Mouse (Mus musculus) embryo, embryonic 10.5 days (tissue): Measurements from ENCODE around the gene Sptbn1.
"Not testable (repeated sequence)": the region's sequence is repeated elsewhere in the genome, so short reads cannot be mapped to it uniquely, and the experiment has no call there.

Source experiments
- DNase-seq: peaks from one replicate; pipeline ENCODE4 v3.0.0-alpha.2; 2015; ENCODE audit warnings: low spot score

The Sptbn1 gene

DNA sequence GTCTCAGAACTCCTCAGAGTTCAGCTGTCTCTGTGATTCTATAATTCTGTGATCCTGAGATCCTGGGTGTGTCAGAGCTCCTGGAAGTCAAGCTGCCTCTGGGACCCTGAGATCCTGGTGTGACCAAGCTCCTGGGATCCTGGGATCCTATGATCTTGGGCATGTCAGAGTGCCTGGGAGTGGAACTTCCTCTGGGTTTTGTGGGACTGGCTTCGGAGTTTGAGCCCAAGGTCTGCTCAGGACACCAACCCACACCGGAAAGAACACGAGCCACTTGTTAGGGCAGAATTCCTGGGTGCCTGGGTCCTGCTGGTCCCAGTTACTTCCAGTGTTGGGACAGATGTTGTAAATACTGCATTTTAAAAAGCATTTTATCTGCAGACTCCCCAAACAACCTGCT lies 12.8 kb downstream of the Sptbn1 start:
- not testable (repeated sequence) for DNase-seq

DNA sequence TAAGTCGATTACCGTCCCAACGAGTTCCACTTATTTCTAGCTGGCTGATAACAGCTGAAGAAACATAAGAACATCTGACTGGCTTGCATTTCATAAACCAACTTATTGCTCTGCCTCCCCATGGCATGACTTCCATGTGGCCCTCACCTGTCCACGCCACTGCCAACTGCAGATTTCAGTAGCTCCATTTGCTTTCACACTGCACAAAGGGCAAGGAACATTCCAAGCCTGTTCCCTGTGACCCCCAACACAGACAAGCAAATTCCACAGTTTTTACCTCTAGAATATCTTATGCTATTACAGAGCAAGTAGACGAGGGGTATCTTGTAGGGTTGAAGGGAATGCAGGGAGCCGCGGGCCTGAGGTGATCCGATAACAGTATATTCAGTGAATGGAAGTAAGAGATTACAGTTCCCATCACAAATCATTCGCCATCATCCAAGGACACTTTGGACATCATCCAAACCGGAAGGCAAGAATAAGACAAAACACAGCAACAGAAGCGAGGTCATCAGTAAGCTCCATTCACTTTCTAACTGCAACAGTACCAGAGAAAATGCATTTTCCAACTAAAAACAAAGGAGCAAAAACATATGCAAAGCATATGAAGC lies 16.6 kb downstream of the Sptbn1 start:
- no peak for DNase-seq

DNA sequence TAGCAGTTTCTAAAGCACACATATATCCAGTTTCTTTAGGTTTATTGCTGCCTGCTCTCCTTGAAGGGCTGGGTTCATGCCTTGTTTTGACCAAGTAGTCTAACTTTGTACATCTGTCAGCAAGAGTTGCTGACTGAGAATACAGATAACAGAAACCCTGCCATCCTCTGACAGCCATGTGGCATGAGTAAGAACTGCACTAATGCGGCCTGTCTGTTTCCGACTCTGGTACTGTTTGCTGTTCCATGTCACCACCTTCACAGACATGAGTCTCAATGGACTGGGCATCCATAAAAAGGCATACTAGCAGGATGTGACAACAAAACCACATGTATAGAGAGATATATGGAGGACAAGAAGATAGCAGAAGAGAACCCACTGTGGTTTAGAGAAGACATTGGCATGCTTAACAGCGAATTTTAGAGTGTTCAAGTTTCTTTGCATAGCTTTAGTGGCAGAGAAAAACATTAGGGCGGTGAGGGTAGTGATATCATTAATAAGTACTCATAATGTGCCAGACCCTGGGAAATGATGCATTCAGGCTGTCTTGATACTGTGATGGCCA lies 18.4 kb downstream of the Sptbn1 start:
- no peak for DNase-seq

DNA sequence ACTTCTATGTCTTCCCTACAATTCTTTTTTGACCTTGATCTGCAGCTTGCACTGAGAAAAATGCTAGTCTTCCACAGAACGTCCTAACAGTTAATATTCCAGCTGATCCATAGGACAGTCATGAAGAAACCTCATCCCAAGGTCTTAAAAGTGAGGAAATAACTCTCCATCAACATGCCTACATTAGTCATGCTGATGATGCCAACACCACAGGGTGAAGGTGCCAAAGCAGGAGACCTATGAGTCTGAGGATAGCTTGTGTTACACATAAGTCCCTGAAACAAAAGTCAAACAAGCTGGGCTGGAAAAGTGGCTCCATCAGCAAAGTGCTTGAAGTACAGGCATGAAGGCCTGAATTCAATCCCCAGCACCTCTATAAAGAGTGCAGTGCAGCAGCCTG lies 20.9 kb downstream of the Sptbn1 start:
- no peak for DNase-seq

DNA sequence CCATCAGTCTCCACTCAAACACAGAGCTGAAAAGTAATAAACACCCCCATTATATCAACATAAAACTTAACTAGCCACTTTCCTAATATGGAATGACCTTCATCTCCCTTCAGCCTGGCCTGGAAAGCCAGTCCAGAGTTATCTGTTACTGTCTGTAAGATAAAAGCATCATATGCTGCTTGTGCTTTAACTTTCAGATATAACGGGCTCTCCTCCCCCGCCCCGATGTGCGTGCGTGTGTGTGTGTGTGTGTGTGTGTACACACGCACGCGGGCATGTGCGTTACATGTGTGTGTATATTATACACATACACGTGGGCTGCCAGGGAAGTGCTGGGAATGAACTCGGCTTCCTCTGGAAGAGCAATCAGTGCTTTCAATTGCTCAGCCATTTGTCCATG lies 21.8 kb downstream of the Sptbn1 start:
- DNase-seq: no peak

DNA sequence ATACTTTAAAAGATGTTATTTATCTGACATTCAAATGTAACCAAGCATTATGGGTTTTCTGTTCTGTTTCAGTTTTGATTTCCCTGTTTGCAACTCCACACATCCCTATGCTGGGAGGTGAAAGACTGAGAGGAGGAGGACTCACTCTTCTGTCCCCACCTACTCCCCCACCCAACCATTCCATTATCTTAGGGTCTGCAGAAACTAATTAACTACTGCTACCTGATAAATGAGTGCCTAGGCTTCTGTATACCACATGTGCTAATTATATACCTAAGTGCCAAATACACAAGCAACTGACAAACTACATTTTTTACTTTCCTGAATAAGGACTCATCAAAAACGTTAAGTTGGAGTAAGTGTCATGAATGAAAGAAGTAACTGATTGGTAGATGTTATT lies 23.8 kb downstream of the Sptbn1 start:
- no peak for DNase-seq

DNA sequence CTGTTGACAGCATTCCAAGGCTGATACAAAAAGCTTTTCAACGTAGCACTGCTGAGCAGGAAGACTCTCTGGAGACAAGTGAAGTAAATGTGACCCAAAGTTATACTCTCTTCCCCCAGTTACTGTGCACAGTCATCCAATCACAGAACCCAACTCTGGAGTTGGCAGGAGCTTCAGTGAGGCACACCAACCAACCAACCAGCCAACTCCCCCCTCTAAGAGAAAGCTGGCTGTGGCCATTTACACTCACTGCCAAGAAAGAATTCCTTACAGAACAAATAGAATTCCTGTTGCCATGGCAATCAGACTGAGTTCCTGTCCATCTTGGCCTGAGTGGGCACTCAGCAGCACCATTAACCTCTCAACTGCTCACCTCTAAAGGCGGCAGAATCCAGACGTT lies 24.4 kb downstream of the Sptbn1 start:
- peak; percentile 34 for DNase-seq

DNA sequence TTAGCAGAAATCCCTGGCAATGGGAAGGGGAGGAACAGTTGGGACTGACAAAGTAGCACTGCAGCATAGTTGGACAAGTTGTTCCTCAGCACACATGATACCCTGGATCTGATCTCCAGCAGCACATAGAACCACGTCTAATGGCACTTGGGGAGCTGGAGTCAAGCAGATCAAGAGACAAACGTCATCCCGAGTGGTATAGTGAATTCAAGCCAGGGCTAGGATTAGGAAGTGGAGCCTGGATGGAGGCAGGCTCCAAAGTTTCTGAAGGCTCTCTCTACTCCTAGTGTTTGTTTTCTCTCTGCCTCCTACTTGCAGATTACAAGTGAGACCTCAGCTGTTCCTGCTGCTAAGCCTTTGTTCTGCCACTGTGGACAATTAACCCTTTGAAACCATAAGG lies 27.1 kb downstream of the Sptbn1 start:
- no peak for DNase-seq

DNA sequence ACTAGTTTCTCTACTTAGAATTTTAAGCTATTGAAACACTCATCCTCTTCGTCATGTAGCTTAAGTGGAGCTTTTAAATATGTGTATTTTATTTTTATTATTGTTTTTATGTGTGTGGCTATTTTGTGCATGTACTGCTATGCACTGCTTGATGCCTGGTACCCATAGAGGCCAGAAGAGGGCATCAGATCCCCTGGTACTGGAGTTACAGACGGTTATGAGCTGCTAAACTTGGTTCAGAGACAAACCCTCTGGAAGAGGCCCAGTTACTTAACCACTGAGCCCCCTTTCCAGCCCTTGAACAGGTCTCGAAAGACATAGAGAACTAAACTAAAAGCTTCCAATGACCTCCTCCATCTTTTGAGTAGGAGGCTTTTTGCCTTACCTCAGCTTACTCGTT lies 30.0 kb downstream of the Sptbn1 start:
- DNase-seq: peak; percentile 52

DNA sequence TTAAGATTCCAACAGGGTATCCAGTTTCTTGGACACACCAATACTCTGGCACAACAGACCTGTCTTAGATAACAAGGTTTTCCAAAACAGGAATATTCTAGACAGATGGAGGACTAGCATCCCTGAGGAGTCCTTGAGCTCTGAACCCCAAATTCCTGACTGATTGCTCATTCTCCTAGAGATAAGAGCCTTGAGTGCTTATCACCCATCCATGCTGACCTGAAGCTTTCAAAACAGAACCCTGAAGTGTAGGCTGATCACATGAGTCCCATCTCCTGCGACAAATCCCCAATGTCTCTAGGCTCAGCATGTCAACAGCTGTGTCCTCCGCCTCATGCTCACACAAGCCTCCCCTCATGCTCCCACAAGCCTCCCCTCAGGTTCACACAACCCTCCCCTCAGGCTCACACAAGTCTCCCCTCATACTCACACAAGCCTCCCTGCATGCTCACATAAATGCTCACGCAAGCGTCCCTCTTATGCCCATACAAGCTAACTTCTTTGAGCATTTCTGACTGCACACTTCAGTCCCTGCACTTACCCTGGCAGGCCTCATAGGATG lies 31.2 kb downstream of the Sptbn1 start:
- DNase-seq: no peak

DNA sequence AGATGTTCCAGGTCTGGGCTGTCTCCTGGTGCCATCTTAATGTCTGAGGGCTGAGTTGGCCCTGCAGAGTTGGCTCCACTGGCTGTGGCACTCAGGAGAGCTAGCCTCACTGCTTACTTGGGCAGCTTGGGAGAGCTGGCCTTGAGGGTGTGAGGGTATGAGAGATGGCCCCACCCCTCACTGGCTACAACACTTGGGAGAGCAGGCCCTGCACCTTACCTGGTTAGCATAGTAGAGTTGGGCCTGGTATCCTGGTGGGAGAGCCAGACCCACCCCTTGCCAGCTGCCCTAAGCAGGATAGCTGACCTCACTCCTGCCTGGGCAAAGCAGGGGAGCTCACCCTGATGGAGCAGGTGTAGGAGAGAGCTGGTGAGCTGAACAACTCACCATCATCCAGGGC lies 32.3 kb downstream of the Sptbn1 start:
- no peak for DNase-seq

DNA sequence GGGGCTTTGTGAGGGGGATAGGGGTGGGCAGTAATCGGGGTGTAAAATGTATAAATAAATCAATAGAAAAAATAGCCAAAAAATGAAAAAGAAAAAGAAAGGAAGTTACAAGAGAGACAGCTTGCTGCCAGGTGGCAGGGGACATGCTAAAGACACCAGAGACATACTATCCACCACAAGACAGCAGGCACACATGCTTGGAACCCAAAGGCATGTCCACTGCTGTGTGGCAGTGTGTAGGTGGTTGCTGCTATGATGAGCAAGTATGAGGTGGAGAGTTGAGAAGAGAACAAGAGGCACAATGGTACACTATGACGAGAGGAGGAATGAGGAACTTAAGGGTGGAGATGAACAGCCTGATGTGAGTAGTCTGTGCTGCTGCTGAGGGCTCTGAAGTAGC lies 32.8 kb downstream of the Sptbn1 start:
- no peak for DNase-seq

DNA sequence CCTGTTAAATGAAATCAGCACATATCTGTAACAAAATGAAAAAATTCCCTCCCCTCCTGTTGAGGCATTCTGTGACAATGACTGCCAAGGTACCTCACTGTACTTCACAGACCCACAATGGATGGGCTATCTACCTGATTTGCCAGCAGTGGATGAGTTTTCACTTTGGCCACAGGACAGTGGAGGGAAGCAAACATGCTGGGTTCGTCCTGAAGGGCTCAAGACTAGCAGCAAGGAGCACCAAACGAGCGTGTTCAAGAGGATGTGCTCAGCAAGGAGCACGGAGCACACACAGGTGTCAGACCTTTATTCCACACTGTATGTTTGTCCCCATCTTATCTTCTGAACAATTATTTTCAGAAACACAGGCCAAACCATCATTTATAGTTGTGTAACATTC lies 34.0 kb downstream of the Sptbn1 start:
- no peak for DNase-seq

DNA sequence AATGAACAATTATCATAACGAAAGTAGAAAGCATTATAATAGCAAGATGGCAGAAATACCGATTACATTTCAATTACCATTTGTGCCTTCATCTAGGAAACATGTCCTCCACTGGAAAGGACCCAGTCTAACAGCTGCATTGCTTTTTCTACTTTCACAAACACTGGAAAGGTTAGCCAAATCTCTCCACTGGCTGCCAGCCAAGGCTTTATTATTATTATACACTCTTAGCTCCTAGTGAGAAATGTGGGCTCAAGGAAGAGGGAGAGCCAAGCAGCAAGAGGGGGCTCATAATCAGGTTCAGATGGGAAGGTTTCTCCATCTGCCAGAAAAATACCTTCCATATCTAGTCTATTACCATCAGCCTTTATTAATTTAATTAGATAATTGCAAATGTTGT lies 35.9 kb downstream of the Sptbn1 start:
- no peak for DNase-seq

DNA sequence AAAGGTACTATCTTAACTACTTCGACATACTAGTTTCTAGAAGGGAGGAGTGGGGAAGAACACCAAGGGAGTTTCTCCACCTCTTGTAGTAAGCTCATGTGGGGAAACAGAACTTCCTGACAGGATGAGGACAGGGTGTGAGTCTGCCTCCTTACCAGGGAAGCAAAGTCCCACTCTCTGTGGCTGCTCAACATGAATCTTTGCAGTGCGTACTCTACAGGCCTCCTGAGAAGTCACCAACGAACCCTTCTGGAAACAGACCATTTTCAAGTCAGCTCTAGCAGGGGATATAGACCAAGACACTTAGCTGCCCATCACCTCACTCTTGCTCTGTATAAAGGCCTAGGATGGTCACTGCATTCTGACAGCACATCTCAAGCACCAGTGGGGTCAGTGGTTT lies 36.6 kb downstream of the Sptbn1 start:
- no peak for DNase-seq

DNA sequence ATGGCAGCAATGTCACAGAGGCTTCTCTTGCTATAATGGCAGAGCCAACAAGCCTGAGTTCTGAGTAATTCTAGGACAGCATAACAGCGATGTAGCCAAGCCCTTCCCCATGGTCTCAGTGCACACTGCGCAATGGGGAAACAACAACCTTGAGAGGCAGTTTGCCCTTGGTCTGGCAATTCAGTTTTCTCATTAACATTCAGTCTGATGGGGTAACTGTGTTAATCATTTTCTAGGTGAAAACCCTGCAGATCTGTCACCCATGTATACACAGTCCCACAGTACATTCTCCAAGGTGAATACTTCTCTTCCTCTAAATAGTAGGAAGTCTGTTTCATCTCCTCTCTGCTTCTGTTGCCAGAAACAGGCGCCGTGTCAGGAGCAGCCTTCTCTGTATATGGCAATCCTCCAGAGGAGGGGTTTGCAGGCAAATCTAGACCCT lies 37.6 kb downstream of the Sptbn1 start:
- DNase-seq: no peak

DNA sequence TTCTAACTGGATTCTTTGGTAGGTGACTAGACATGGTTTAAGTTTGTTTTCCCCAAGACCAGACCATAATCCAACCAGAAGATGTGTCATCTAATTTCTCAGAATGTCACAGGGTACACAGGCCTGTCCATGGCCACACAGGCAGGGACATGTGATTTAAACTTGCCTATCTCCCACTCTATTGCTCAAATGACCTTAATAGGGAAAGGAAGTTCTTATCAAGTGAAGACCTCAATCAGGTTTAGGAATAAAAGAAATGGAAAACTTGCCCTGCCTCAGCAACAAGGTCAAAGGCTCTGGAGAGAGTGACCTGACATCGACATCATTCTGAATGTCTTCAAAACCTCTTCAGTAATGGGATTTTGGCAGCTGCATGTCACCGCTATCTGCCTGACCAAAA lies 41.2 kb downstream of the Sptbn1 start:
- DNase-seq: no peak

DNA sequence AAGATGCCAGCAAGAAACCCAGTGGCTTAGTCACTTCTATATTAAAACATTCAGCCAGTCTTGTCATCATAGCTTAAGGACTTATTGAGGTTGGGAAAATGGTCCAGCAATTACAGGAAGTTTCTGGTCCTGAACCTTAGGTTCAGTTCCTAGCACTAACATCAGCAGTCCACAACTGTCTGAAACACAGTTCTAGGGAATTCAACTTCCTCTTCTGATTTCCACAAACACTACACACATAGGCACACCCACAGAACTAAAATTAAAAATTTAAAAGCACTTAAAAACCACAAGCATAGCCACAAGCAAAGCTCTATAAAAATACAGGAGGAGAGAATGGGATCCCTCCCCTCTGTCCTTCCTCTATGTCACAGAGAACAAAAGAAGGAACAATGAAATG lies 43.4 kb downstream of the Sptbn1 start:
- DNase-seq: no peak

DNA sequence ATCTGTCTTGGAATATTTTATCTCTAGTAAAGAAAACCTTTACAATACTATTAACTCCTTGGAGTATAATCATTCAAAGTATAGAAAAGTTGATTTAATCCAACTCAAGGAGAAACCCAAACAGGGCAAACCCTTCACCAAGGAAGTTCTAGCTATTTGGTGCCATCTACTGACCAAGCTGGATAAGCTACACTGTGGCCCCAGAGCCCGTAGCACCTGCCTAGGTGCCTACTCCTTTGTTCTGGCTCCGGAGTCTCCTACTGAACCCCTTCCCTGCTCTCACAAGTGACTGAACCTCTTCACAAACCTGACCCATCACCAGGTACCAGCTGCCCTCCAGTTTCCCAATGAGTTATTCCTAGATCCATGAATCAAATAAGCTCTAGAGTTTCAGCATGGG lies 45.3 kb downstream of the Sptbn1 start:
- DNase-seq: peak; percentile 42

DNA sequence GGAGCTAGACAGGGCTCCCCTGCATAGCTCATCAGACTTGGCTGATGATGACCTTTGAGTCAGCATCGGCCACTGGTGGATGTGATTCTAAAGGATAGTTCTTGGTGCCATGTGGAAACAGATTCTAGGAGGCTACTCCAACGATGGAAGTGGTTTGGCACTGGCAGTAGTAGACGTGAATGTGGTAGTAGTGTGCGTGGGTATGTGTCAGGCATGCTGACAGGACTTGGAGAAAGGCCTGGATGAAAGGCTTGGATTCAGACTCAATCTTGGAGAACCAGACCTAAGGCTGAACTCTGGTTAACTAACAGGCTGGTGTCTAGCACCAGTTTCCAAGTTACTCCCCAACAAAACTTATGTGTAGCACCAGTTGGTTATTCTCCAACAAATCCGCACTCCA lies 46.9 kb downstream of the Sptbn1 start:
- DNase-seq: no peak

DNA sequence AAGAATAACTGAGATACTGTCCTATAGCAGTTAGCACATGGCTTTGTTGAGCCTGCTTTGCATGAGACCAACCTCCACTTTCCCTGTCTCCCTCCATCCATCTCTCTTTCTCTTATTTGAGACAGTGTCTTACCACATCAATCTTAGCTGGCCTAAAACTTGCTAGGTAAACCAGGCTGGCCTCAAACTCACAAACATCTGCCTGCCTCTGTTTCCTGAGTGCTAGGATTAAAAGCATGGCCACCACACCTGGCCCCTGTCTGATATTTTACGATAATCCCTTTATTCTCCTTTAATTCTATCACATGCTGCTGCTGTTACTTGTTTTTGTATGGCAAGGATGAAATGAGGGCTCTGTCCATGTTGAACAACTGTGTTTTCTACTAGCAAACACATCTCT lies 49.6 kb downstream of the Sptbn1 start:
- no peak for DNase-seq

DNA sequence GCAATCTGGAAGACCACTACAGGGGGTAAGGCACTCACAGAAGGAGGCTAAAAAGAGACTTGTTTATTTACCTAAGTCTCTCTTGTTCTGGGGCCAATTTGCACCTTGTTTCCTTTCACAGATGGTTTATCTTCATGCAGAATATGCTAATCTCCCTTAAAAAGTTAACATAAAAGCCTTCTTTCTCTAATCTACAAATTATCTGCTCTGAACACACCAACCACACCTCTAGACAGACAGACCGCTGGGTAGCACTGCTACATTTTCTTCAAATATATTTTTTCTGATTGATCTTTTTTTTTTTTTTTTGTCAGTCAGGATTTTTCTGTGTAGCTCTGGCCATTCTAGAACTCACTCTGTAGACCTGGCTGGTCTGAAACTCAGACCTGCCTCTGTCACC lies 50.5 kb downstream of the Sptbn1 start:
- DNase-seq: no peak

DNA sequence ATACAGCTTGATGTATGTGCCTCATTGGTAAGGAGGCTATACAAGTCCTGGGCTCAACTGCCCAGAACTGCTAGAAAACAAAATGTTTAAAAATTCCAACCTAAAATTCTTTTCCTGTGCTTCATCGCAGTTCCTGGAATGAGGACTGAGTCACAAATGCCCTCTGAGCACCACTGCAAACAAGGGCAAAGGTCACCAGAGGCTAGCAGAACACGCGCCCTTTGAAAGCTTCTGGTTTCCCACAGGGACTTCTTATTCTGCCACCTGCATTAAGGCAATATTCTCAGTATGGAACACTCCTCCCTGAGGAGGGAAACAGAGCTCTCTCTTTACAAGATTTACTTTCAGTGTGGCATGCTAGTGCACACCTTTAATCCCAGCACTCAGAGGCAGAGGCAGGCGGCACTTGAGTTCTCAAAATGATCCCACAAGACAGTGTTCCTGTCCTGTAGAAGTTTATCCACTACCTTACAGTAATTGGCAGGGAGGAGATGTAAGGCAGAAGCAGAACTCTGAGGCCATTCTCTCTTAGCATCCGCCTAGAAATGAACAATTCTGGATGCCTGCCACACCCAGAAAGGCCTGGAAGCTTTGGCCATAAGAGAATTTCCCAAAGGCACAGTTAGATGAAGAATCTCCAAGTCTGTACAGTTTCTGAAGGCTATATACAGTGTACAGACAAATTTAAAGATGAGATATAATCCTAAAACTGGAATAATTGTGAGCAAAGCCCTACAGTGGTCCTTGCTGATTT lies 56.1 kb downstream of the Sptbn1 start:
- DNase-seq: peak; percentile 14
